Mouse (Mus musculus): ENCODE data around the gene Gm11555. TPM values are rescaled to one million over a fixed set of nuclear protein-coding genes. Genes with fewer than 3 reads are reported as not detected.

Gm11555 gene
- polyA plus RNA-seq, 1 experiment from 2014 or later, result not detected

Other genes starting within 250 kb of the Gm11555 start
- not detected in 2 replicates for gene Krt12, start 228.0 kb downstream of the Gm11555 start, polyA plus RNA-seq (2014; fragmentation: Nextera tagmentation; extraction: Ambion mirVana)
- 0.67 and 0.70 TPM in 2 replicates for gene Krt20, start 212.1 kb downstream of the Gm11555 start, polyA plus RNA-seq (2014; fragmentation: Nextera tagmentation; extraction: Ambion mirVana)
- 0.38 TPM in 1 of 2 replicates, not detected in the other for gene Krt23, start 157.1 kb downstream of the Gm11555 start, polyA plus RNA-seq (2014; fragmentation: Nextera tagmentation; extraction: Ambion mirVana)
- gene Krt39, start 128.9 kb downstream of the Gm11555 start, polyA plus RNA-seq (2014; fragmentation: Nextera tagmentation; extraction: Ambion mirVana), result not detected in 2 replicates
- not detected in 2 replicates for gene Krt40, start 107.1 kb downstream of the Gm11555 start, polyA plus RNA-seq (2014; fragmentation: Nextera tagmentation; extraction: Ambion mirVana)
- gene Krtap3-3, start 99.4 kb downstream of the Gm11555 start, polyA plus RNA-seq (2014; fragmentation: Nextera tagmentation; extraction: Ambion mirVana), result not detected in 2 replicates
- gene Krtap3-2, start 93.4 kb downstream of the Gm11555 start, polyA plus RNA-seq (2014; fragmentation: Nextera tagmentation; extraction: Ambion mirVana), result not detected in 2 replicates
- gene Gm11939, start 90.8 kb downstream of the Gm11555 start, polyA plus RNA-seq (2014; fragmentation: Nextera tagmentation; extraction: Ambion mirVana), result not detected in 2 replicates
- gene Krtap3-1, start 83.6 kb downstream of the Gm11555 start, polyA plus RNA-seq (2014; fragmentation: Nextera tagmentation; extraction: Ambion mirVana), result not detected in 2 replicates
- gene Krtap1-5, start 69.2 kb downstream of the Gm11555 start, polyA plus RNA-seq (2014; fragmentation: Nextera tagmentation; extraction: Ambion mirVana), result not detected in 2 replicates
- not detected in 2 replicates for gene Krtap1-4, start 66.6 kb downstream of the Gm11555 start, polyA plus RNA-seq (2014; fragmentation: Nextera tagmentation; extraction: Ambion mirVana)
- gene Krtap1-3, start 58.9 kb downstream of the Gm11555 start, polyA plus RNA-seq (2014; fragmentation: Nextera tagmentation; extraction: Ambion mirVana), result not detected in 2 replicates
- not detected in 2 replicates for gene Krtap9-3, start 52.1 kb downstream of the Gm11555 start, polyA plus RNA-seq (2014; fragmentation: Nextera tagmentation; extraction: Ambion mirVana)
- not detected in 2 replicates for gene Gm11938, start 46.9 kb downstream of the Gm11555 start, polyA plus RNA-seq (2014; fragmentation: Nextera tagmentation; extraction: Ambion mirVana)
- not detected in 2 replicates for gene Gm11937, start 40.0 kb downstream of the Gm11555 start, polyA plus RNA-seq (2014; fragmentation: Nextera tagmentation; extraction: Ambion mirVana)
- gene Krtap2-4, start 35.4 kb downstream of the Gm11555 start, polyA plus RNA-seq (2014; fragmentation: Nextera tagmentation; extraction: Ambion mirVana), result not detected in 2 replicates
- not detected in 2 replicates for gene Gm11562, start 29.8 kb downstream of the Gm11555 start, polyA plus RNA-seq (2014; fragmentation: Nextera tagmentation; extraction: Ambion mirVana)
- gene Krtap4-1, start 22.0 kb downstream of the Gm11555 start, polyA plus RNA-seq (2014; fragmentation: Nextera tagmentation; extraction: Ambion mirVana), result not detected in 2 replicates
- not detected in 2 replicates for gene Krtap4-2, start 15.2 kb downstream of the Gm11555 start, polyA plus RNA-seq (2014; fragmentation: Nextera tagmentation; extraction: Ambion mirVana)
- gene Krtap4-7, start 6.1 kb downstream of the Gm11555 start, polyA plus RNA-seq (2014; fragmentation: Nextera tagmentation; extraction: Ambion mirVana), result not detected in 2 replicates
- not detected in 2 replicates for gene Gm11563, start 8.7 kb upstream of the Gm11555 start, polyA plus RNA-seq (2014; fragmentation: Nextera tagmentation; extraction: Ambion mirVana)
- not detected in 2 replicates for gene Krtap4-6, start 15.7 kb upstream of the Gm11555 start, polyA plus RNA-seq (2014; fragmentation: Nextera tagmentation; extraction: Ambion mirVana)
- not detected in 2 replicates for gene Gm14190, start 40.5 kb upstream of the Gm11555 start, polyA plus RNA-seq (2014; fragmentation: Nextera tagmentation; extraction: Ambion mirVana)
- gene Gm14180, start 84.1 kb upstream of the Gm11555 start, polyA plus RNA-seq (2014; fragmentation: Nextera tagmentation; extraction: Ambion mirVana), result not detected in 2 replicates
- gene Gm11595, start 122.7 kb upstream of the Gm11555 start, polyA plus RNA-seq (2014; fragmentation: Nextera tagmentation; extraction: Ambion mirVana), result not detected in 2 replicates
- not detected in 2 replicates for gene Krtap4-8, start 130.5 kb upstream of the Gm11555 start, polyA plus RNA-seq (2014; fragmentation: Nextera tagmentation; extraction: Ambion mirVana)
- not detected in 2 replicates for gene Krtap4-9, start 135.0 kb upstream of the Gm11555 start, polyA plus RNA-seq (2014; fragmentation: Nextera tagmentation; extraction: Ambion mirVana)
- gene Gm11596, start 143.2 kb upstream of the Gm11555 start, polyA plus RNA-seq (2014; fragmentation: Nextera tagmentation; extraction: Ambion mirVana), result not detected in 2 replicates
- gene Gm11569, start 148.7 kb upstream of the Gm11555 start, polyA plus RNA-seq (2014; fragmentation: Nextera tagmentation; extraction: Ambion mirVana), result not detected in 2 replicates
- not detected in 2 replicates for gene Gm11554, start 154.2 kb upstream of the Gm11555 start, polyA plus RNA-seq (2014; fragmentation: Nextera tagmentation; extraction: Ambion mirVana)
- not detected in 2 replicates for gene Krtap4-13, start 159.7 kb upstream of the Gm11555 start, polyA plus RNA-seq (2014; fragmentation: Nextera tagmentation; extraction: Ambion mirVana)
- gene Gm11564, start 165.4 kb upstream of the Gm11555 start, polyA plus RNA-seq (2014; fragmentation: Nextera tagmentation; extraction: Ambion mirVana), result not detected in 2 replicates
- not detected in 2 replicates for gene 2300003K06Rik, start 187.8 kb upstream of the Gm11555 start, polyA plus RNA-seq (2014; fragmentation: Nextera tagmentation; extraction: Ambion mirVana)
- not detected in 2 replicates for gene Krtap4-16, start 201.4 kb upstream of the Gm11555 start, polyA plus RNA-seq (2014; fragmentation: Nextera tagmentation; extraction: Ambion mirVana)
- not detected in 2 replicates for gene Gm11568, start 207.7 kb upstream of the Gm11555 start, polyA plus RNA-seq (2014; fragmentation: Nextera tagmentation; extraction: Ambion mirVana)
- not detected in 2 replicates for gene Gm11559, start 214.2 kb upstream of the Gm11555 start, polyA plus RNA-seq (2014; fragmentation: Nextera tagmentation; extraction: Ambion mirVana)
- gene Krtap9-1, start 223.2 kb upstream of the Gm11555 start, polyA plus RNA-seq (2014; fragmentation: Nextera tagmentation; extraction: Ambion mirVana), result not detected in 2 replicates
- gene Gm11567, start 229.0 kb upstream of the Gm11555 start, polyA plus RNA-seq (2014; fragmentation: Nextera tagmentation; extraction: Ambion mirVana), result not detected in 2 replicates

All from heart, embryonic 14.5 days (tissue).